Mouse (Mus musculus) midbrain, embryonic 11.5 days (tissue): Measurements from ENCODE around the gene Ldlrad1. TPM values are rescaled to one million over a fixed set of nuclear protein-coding genes. Genes with fewer than 3 reads are reported as not detected.

Source experiments
- ATAC-seq: fragments of 200-750 bp; cut with Nextera tagmentation; 2 replicates; pipeline ENCODE4 v1.8.0; 2017; ENCODE audit warnings: moderate TSS enrichment, moderate library complexity; ENCODE audit not compliant: low FRiP score
- DNase-seq: peaks from one replicate; pipeline ENCODE4 v3.0.0; 2015; ENCODE audit warnings: low spot score; ENCODE audit errors: missing footprints
- H3K27ac ChIP-seq: fragments of 300-500 bp; sonication (generic); 2 replicates; pipeline ENCODE4 v1.5.1; 2014; ENCODE audit warnings: low read depth, low read length
- H3K27me3 ChIP-seq: fragments of 300-500 bp; sonication (generic); 2 replicates; pipeline ENCODE4 v1.6.1; 2014; ENCODE audit warnings: mild to moderate bottlenecking, low read length, moderate library complexity, mixed read lengths; ENCODE audit not compliant: control insufficient read depth, insufficient read depth
- H3K36me3 ChIP-seq: fragments of 300-500 bp; sonication (generic); 2 replicates; pipeline ENCODE4 v1.6.1; 2014; ENCODE audit warnings: mild to moderate bottlenecking, low read length, moderate library complexity, mixed read lengths; ENCODE audit not compliant: control insufficient read depth, insufficient read depth
- H3K4me1 ChIP-seq: fragments of 300-500 bp; sonication (generic); 2 replicates; pipeline ENCODE4 v1.6.1; 2014; ENCODE audit warnings: low read length; ENCODE audit not compliant: control insufficient read depth, insufficient read depth
- H3K4me2 ChIP-seq: fragments of 300-500 bp; sonication (generic); 2 replicates; pipeline ENCODE4 v1.6.1; 2014; ENCODE audit warnings: mild to moderate bottlenecking, moderate library complexity
- H3K4me3 ChIP-seq: fragments of 300-500 bp; sonication (generic); 2 replicates; pipeline ENCODE4 v1.5.1; 2014; ENCODE audit warnings: low read depth, low read length
- H3K9ac ChIP-seq: fragments of 300-500 bp; sonication (generic); 2 replicates; pipeline ENCODE4 v1.6.1; 2014; ENCODE audit warnings: low read length
- H3K9me3 ChIP-seq: fragments of 300-500 bp; sonication (generic); 2 replicates; pipeline ENCODE4 v1.6.1; 2016; ENCODE audit warnings: low read length; ENCODE audit not compliant: control insufficient read depth
- WGBS: fragments of 180-500 bp; shearing (Covaris S2); extraction: QIAGEN DNeasy Blood & Tissue Kit; methylation state at CpG from one replicate; pipeline ENCODE4 v1.1.7; 2014; 5-methylcytosine and 5-hydroxymethylcytosine counted together
- polyA plus RNA-seq: library from polyadenylated mRNA; unstranded; fragments of >200 nt; fragmentation: Nextera tagmentation; extraction: Ambion mirVana; gene quantifications from 2 replicates; pipeline ENCODE4 v1.2.1, GENCODE M21; 2014

Gene Ldlrad1
- polyA plus RNA-seq, 1 experiment from 2014 or later: not detected

DNA sequence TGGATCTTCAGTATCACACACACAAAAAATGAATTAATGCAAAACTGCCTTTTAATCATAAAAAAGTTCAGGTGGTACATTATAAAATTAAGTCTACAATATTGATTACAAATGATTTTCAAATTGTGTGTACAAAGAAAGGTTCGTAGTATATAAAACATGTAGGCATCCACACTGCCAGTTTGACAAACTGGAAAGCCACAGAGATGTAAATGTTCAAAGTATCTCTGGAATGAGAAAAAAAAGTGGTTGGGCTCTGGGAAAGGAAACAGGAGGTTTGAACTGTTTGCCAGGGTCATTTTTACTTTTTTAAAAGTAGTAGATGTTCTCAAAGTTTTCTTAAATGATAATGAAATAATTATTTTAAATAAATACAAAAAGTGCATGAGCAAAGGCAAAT is 37.1 kb downstream of the Ldlrad1 start:
- DNase-seq (no peak), ATAC-seq (no peak)
- no peak overlapping the region for H3K27ac ChIP-seq
- no peak overlapping the region for H3K4me3 ChIP-seq
- no peaks in the 10 kb centered on the region for H3K27me3 ChIP-seq
- no peak overlapping the region for H3K4me2 ChIP-seq
- whole genome bisulfite sequencing: 86% methylated on average over 1 of the region's 1 CpGs
- H3K9me3 ChIP-seq: no peaks in the 10 kb centered on the region
- no peaks in the 10 kb centered on the region for H3K36me3 ChIP-seq
- no peaks in the 10 kb centered on the region for H3K4me1 ChIP-seq
- H3K9ac ChIP-seq: no peak overlapping the region

DNA sequence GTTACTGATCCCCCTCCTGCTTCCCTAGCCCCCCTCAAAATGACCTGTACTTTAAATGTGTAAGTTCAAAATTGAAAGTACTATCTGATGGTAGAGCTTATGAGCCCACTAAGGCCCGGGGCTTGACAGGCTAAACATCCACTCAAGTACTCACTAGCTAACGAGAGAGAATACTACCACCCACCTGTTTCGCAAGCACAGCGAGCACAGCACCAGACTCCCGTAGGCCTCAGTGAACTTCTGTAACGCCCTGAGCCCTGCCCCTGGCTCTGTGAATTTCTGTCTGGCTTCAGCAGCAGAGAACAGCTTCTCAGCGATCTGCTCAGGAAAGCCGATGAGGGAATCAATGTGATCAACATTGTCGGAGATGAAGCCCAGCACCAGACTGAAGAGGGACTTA is 38.1 kb downstream of the Ldlrad1 start:
- Histone ChIP-seq H3K36me3 (no peaks in the 10 kb centered on the region), H3K9me3 (no peaks in the 10 kb centered on the region), H3K27me3 (no peaks in the 10 kb centered on the region), H3K4me3 (no peak overlapping the region), H3K4me1 (0 out of 2 replicates have a peak, but pooled peaks cover 2% of the 10 kb centered on the region), H3K27ac (no peak overlapping the region), H3K9ac (no peak overlapping the region), H3K4me2 (no peak overlapping the region)
- 87% methylated on average over 9 of the region's 9 CpGs for WGBS
- ATAC-seq (no peak), DNase-seq (no peak)

DNA sequence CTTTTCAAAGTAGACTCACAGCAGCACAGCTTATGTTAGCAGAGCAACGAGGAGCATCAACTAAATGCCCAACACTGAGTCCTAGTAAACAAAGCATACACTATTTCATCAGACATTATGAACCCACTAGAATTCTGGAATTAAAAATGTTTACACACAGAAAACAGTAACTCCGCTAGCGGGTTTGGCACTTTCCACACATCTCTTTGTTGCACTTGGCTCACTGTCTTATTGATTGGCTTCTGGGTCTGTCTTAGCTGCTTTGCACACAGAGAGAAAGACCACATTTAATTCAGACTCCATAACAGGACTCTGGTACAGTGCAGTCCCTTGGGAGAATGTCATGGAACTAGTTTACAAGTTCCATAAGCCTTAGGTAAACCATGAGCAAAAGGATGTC is 39.1 kb downstream of the Ldlrad1 start:
- Histone ChIP-seq H3K36me3 (no peaks in the 10 kb centered on the region), H3K4me2 (no peak overlapping the region), H3K9ac (no peak overlapping the region), H3K27me3 (no peaks in the 10 kb centered on the region), H3K4me3 (no peak overlapping the region), H3K27ac (no peak overlapping the region), H3K4me1 (0 out of 2 replicates have a peak, but pooled peaks cover 2% of the 10 kb centered on the region), H3K9me3 (no peaks in the 10 kb centered on the region)
- ATAC-seq: no peak
- 91% methylated on average over 3 of the region's 3 CpGs for WGBS
- no peak for DNase-seq

DNA sequence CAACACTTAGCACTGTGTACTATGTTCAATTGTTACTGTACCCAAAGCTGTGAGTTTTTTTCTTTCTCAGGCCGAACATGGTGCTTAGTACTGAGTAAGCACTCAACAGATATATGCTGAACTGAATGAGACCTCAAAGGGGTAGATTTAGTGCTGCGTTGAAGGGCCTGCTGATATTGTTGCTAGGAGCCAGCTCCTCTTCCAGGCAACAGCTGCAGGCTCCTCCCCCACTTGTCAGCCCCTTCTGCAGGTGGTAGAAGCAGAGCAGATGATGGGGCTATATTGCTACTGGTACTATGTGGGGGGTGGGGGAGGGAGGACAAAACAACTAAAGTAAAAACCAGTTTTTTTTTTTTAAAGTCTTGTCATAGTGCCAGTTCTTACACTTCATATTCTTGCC is 40.5 kb downstream of the Ldlrad1 start:
- H3K27ac ChIP-seq: no peak overlapping the region
- WGBS: 54% methylated on average over 2 of the region's 2 CpGs
- 0 out of 2 replicates have a peak, but pooled peaks cover 2% of the 10 kb centered on the region for H3K4me1 ChIP-seq

DNA sequence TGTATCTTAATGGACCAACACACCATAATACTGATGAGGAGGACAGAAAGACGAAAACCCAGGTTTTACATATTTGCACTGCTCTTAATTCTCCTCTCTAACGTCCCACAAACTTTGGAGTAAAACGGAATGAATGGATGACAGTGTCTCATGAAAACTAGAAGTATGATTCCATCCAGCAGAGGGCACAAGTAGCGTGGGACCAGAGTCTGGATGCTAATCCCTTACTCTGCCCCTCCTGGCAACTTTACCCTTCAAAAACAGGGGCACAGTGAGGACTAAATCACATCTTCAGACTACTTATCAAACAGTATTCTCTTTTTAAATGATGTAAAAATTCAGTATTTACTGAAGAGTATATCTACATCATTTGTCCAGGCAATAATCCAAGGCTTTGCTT is 41.5 kb downstream of the Ldlrad1 start:
- ATAC-seq (no peak), DNase-seq (no peak)
- Histone ChIP-seq H3K27ac (no peak overlapping the region), H3K9me3 (no peaks in the 10 kb centered on the region), H3K4me2 (no peak overlapping the region), H3K4me1 (0 out of 2 replicates have a peak, but pooled peaks cover 2% of the 10 kb centered on the region), H3K27me3 (no peaks in the 10 kb centered on the region), H3K36me3 (no peaks in the 10 kb centered on the region), H3K9ac (no peak overlapping the region), H3K4me3 (no peak overlapping the region)
- 36% methylated on average over 4 of the region's 4 CpGs for WGBS

More for the DNA sequence above, 40.5 kb downstream of the Ldlrad1 start:
- ATAC-seq (no peak), DNase-seq (no peak)
- Histone ChIP-seq H3K4me2 (no peak overlapping the region), H3K27me3 (no peaks in the 10 kb centered on the region), H3K9me3 (no peaks in the 10 kb centered on the region), H3K4me3 (no peak overlapping the region), H3K9ac (no peak overlapping the region), H3K36me3 (no peaks in the 10 kb centered on the region)

DNA sequence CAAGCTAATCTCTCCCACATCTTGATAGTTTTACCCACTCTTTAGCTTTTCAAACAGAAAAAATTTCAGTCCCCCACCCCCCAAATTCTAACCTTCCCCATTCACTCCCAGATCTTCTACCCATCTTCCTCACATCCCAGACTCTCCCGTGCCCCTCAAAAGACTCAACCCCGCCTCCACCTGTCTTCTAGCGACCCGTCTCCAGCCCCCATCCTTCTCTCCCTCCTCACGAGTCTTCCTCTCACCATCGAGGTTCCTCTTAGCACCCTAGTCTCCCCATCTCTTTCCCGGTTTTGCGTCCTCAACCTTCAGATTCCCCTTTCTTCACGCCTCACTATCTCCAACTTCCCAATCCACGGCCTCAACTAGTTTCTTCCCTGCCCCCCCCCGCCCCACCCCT is 43.5 kb downstream of the Ldlrad1 start:
- Histone ChIP-seq H3K9ac (peak overlapping the region; percentile 81), H3K36me3 (no peaks in the 10 kb centered on the region), H3K27ac (no peak overlapping the region), H3K27me3 (no peaks in the 10 kb centered on the region), H3K4me2 (peak overlapping the region; percentile 63), H3K4me1 (0 out of 2 replicates have a peak, but pooled peaks cover 2% of the 10 kb centered on the region), H3K9me3 (no peaks in the 10 kb centered on the region), H3K4me3 (peak overlapping the region; percentile 73)
- DNase-seq (peak; percentile 84), ATAC-seq (no peak)
- WGBS: under 1% methylated on average over 11 of the region's 11 CpGs

DNA sequence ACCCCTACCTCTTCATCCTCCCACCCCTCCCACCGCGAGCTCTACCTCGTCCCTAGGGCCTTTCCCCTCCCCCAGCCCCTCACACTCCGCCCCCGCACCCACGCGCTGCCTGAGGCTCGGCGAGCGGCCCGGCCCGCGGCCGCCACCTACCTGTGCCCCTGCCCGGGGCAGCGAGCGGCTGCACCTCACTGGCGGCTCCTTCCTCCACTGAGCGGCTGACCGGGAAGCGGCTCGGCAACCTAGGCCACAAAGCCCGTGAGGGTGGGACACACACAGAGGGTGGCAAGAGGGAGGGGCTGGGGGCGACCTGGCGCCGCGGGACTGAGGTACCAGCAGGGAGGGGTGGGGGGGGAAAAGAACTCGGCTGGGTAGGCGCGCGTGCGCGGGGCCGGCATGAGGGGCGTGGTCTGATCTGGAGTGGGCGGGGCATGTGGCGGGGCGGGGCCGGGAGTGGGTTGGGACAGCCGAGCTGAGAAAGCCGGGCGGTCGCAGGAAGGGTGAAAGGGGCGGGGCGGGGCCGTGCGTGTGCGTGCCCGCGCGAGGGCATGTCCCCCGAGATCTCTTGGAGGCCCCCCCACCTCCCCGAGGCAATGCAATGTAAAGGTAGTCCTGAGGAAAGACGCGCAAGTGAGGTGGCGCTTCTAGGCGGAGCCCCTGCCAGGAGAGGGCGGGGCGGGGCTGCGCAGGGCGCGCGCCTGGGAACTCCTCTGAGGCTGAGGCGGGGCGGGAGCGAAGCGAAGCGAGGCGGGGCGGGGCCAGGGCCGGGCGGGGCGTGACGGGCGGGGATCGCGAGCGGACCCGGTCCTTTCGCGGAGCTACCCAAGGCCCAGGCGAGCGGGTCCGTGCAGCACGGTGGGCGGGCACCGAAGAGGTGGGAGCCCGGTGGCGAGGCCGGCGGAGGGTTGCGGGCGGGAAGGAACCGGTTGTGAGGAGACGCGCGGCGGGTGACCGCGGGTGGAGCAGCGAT is 44.4 kb downstream of the Ldlrad1 start, which contains the start of the genes Lrrc42 and Hspb11:
Gene Lrrc42 (minus strand): TSS at position 408 of the 967 bp plus-strand sequence.
Gene Hspb11 (plus strand): TSS at position 469 of the 967 bp plus-strand sequence.
- Histone ChIP-seq H3K9me3 (no peaks in the 10 kb centered on the region), H3K4me2 (peak within 1 kb of the TSS; percentile 63), H3K27me3 (no peaks in the 10 kb centered on the region), H3K36me3 (no peaks in the 10 kb centered on the region), H3K9ac (peak within 1 kb of the TSS; percentile 81), H3K27ac (peak within 1 kb of the TSS; percentile 58; the same call in 1 of the 2 replicates), H3K4me3 (peak within 1 kb of the TSS; percentile 73), H3K4me1 (0 out of 2 replicates have a peak, but pooled peaks cover 2% of the 10 kb centered on the region)
- peak; percentile 100 for DNase-seq
- ATAC-seq: peak; percentile 96
- under 1% methylated on average over 91 of the region's 101 CpGs for WGBS

DNA sequence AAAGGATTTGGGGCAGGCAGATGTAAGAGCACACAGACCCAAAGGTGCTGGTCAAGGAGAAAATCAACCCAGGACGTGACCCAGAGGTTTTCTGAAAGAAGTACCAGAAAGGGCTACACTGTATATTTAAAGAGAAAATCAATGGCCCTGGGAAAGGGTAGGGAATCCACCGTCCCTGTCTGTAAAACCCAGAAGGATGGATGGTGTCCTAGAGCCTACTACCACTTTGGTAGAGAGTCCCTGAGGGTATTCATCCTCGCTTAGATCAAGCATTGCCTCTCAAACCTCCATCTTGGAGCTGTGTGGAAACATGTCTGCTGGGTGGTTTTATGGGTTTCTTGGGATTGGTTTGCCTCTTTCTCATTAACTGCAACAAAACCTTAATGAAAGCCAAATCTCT is 45.4 kb downstream of the Ldlrad1 start:
- 17% methylated on average over 3 of the region's 3 CpGs for WGBS
- H3K4me2 ChIP-seq: peak overlapping the region; percentile 63
- H3K9ac ChIP-seq: peak overlapping the region; percentile 81
- H3K27ac ChIP-seq: no peak overlapping the region
- no peaks in the 10 kb centered on the region for H3K9me3 ChIP-seq
- no peaks in the 10 kb centered on the region for H3K36me3 ChIP-seq
- no peaks in the 10 kb centered on the region for H3K27me3 ChIP-seq
- H3K4me3 ChIP-seq: peak overlapping the region; percentile 73
- no peak for ATAC-seq
- DNase-seq: peak; percentile 90
- H3K4me1 ChIP-seq: 0 out of 2 replicates have a peak, but pooled peaks cover 2% of the 10 kb centered on the region

DNA sequence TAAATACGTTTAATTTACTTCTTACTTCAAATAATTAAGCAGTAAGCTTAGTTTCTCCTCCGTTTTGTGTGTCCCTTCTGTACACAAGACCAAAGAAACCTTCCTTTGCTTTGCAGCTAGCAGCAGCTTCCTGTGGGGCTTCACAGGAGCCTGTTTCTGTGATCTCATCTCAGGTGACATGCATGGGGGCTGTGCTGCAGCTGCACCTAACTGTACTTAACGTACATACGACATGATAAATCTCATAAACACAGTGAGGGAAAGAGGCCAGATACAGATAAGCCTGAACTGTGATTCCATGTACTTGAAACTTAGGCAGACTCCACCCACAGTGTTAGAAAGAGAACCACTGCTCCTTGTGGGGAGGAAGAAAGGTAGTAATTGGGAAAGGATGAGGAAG is 51.0 kb downstream of the Ldlrad1 start:
- Histone ChIP-seq H3K4me1 (no peaks in the 10 kb centered on the region), H3K27ac (no peak overlapping the region), H3K36me3 (no peaks in the 10 kb centered on the region), H3K27me3 (no peaks in the 10 kb centered on the region), H3K4me3 (no peak overlapping the region), H3K9ac (no peak overlapping the region), H3K9me3 (no peaks in the 10 kb centered on the region), H3K4me2 (no peak overlapping the region)
- WGBS: 82% methylated on average over 4 of the region's 4 CpGs
- ATAC-seq (no peak), DNase-seq (no peak)
